19 mouse cellular contexts compared by ENCODE assay signal in genomic region chr2:84066151-84066693, GRCm38 (mm10).
"Had no signal": no experiment of that assay in that cellular context is flagged by ENCODE, and none has a peak within 500 bp of the region (broad histone marks: within the 10 kb centered on the region; RNA-seq: fewer than 3 reads in every experiment).

No protein-coding gene starts in this region.

- H3K9ac ChIP-seq: kidney, embryonic 15.5 days; liver, embryonic 13.5 days; lung, embryonic 15.5 days; midbrain, embryonic 12.5 days; neural tube, embryonic 13.5 days; stomach, embryonic 15.5 days had no signal

- DNase-seq: kidney, adult 11 months; kidney, adult 8-10 months; kidney, postnatal 10 days; kidney, postnatal 36 days; layer of hippocampus, postnatal 36 days; liver, embryonic 13.5 days; lung, postnatal 4 days; retina, postnatal 1 day; right cerebral cortex, postnatal 25 days; spleen, adult 18-20 months; thymus, postnatal 25 days had no signal

- ATAC-seq: midbrain, embryonic 16.5 days had no signal

- H3K4me2 ChIP-seq: kidney, embryonic 15.5 days; liver, embryonic 13.5 days; lung, embryonic 15.5 days; midbrain, embryonic 12.5 days; neural tube, embryonic 13.5 days; stomach, embryonic 15.5 days had no signal

- H3K9me3 ChIP-seq: kidney, embryonic 15.5 days; liver, embryonic 13.5 days; lung, embryonic 15.5 days; midbrain, embryonic 12.5 days; neural tube, embryonic 13.5 days; stomach, embryonic 15.5 days had no signal

- H3K27ac ChIP-seq: kidney, embryonic 15.5 days; left cerebral cortex, adult 2 months; lung, embryonic 15.5 days; midbrain, embryonic 12.5 days; neural tube, embryonic 13.5 days; stomach, embryonic 15.5 days had no signal

- H3K4me1 ChIP-seq: kidney, embryonic 15.5 days; lung, embryonic 15.5 days; midbrain, embryonic 12.5 days; neural tube, embryonic 13.5 days; stomach, embryonic 15.5 days had no signal

- H3K36me3 ChIP-seq: kidney, embryonic 15.5 days; liver, embryonic 13.5 days; lung, embryonic 15.5 days; midbrain, embryonic 12.5 days; neural tube, embryonic 13.5 days; stomach, embryonic 15.5 days had no signal

- H3K27me3 ChIP-seq: kidney, embryonic 15.5 days; liver, embryonic 13.5 days; lung, embryonic 15.5 days; midbrain, embryonic 12.5 days; neural tube, embryonic 13.5 days; stomach, embryonic 15.5 days had no signal

- H3K4me3 ChIP-seq: kidney, embryonic 15.5 days; left cerebral cortex, adult 2 months; liver, embryonic 13.5 days; lung, embryonic 15.5 days; midbrain, embryonic 12.5 days; myocyte; neural tube, embryonic 13.5 days; stomach, embryonic 15.5 days had no signal
